Mouse (Mus musculus) midbrain, postnatal 0 days (tissue): Measurements from ENCODE around the gene Nemp2. TPM values are rescaled to one million over a fixed set of nuclear protein-coding genes. Genes with fewer than 3 reads are reported as not detected.

Experiments
- ATAC-seq: fragments of 200-750 bp; cut with Nextera tagmentation; 2 replicates; pipeline ENCODE4 v1.8.0; 2017; ENCODE audit warnings: moderate number of reproducible peaks, mild to moderate bottlenecking, moderate TSS enrichment, moderate library complexity; ENCODE audit not compliant: low FRiP score
- DNase-seq: peaks from one replicate; pipeline ENCODE4 v3.0.0-alpha.2; 2015; ENCODE audit warnings: low spot score
- H3K27ac ChIP-seq: fragments of 300-500 bp; sonication (generic); 2 replicates; pipeline ENCODE4 v1.5.1; 2014; ENCODE audit warnings: low read depth, mild to moderate bottlenecking, low read length, mixed read lengths
- H3K27me3 ChIP-seq: fragments of 300-500 bp; sonication (generic); 2 replicates; pipeline ENCODE4 v1.6.1; 2014; ENCODE audit warnings: low read length, control low read depth, mixed read lengths; ENCODE audit not compliant: insufficient read depth
- H3K36me3 ChIP-seq: fragments of 300-500 bp; sonication (generic); 2 replicates; pipeline ENCODE4 v1.6.1; 2014; ENCODE audit warnings: low read length, control low read depth, mixed read lengths; ENCODE audit not compliant: insufficient read depth
- H3K4me1 ChIP-seq: fragments of 300-500 bp; sonication (generic); 2 replicates; pipeline ENCODE4 v1.6.1; 2014; ENCODE audit warnings: mild to moderate bottlenecking, control low read depth, antibody characterized with exemption, low read length, mixed read lengths; ENCODE audit not compliant: insufficient read depth
- H3K4me2 ChIP-seq: fragments of 300-500 bp; sonication (generic); 2 replicates; pipeline ENCODE4 v1.6.1; 2014; ENCODE audit warnings: low read depth, mild to moderate bottlenecking, low read length, mixed read lengths; ENCODE audit not compliant: poor library complexity, severe bottlenecking
- H3K4me3 ChIP-seq: fragments of 300-500 bp; sonication (generic); 2 replicates; pipeline ENCODE4 v1.5.1; 2014; ENCODE audit warnings: low read depth, mild to moderate bottlenecking, low read length, moderate library complexity
- H3K9ac ChIP-seq: fragments of 300-500 bp; sonication (generic); replicated peaks from 2 replicates; pipeline ENCODE4 v1.6.1; 2014; ENCODE audit warnings: mild to moderate bottlenecking, low read length, moderate library complexity, mixed read lengths; ENCODE audit not compliant: poor library complexity, severe bottlenecking
- H3K9me3 ChIP-seq: fragments of 300-500 bp; sonication (generic); 2 replicates; pipeline ENCODE4 v1.6.1; 2016; ENCODE audit warnings: low read length, control low read depth
- CTCF ChIP-seq: IDR thresholded peaks from 2 replicates; pipeline ENCODE4 v1.5.1; 2016; ENCODE audit warnings: antibody characterized with exemption, mild to moderate bottlenecking
- WGBS: fragments of 180-500 bp; shearing (Covaris S2); extraction: QIAGEN DNeasy Blood & Tissue Kit; methylation state at CpG from one replicate; pipeline ENCODE4 v1.1.7; 2014; 5-methylcytosine and 5-hydroxymethylcytosine counted together
- polyA plus RNA-seq: library from polyadenylated mRNA; unstranded; fragments of >200 nt; fragmentation: Nextera tagmentation; extraction: Ambion mirVana; gene quantifications from 2 replicates; pipeline ENCODE4 v1.2.1, GENCODE M21; 2015
- total RNA-seq: library from RNA; depleted of rRNA; stranded (reverse); fragments of >200 nt; gene quantifications from 2 replicates; pipeline ENCODE4 v1.2.3, GENCODE M21; 2014; rRNA removed

Gene Nemp2
- total RNA-seq = 7.5 and 11.7 TPM in 2 replicates
- 3.4 TPM in 2 replicates for polyA plus RNA-seq

GRCm38 (mm10) chr1:52630248-52630936 is at the start of gene Nemp2:
TSS of gene Nemp2 (plus strand) at chr1:52630703.
- TF ChIP-seq CTCF = peak; percentile 92
- Histone ChIP-seq H3K9me3 (no peaks in the 10 kb centered on the region), H3K27ac (peak within 1 kb of the TSS; percentile 85), H3K9ac (peak within 1 kb of the TSS; percentile 89), H3K4me1 (0 out of 2 replicates have a peak, but pooled peaks cover 2% of the 10 kb centered on the region), H3K4me2 (peak within 1 kb of the TSS; percentile 53), H3K4me3 (peak within 1 kb of the TSS; percentile 94), H3K36me3 (no peaks in the 10 kb centered on the region), H3K27me3 (no peaks in the 10 kb centered on the region)
- ATAC-seq (peak; percentile 94), DNase-seq (peak; percentile 90)
- WGBS = under 1% methylated on average over 38 of the region's 44 CpGs

GRCm38 (mm10) chr1:52581744-52582143 is 48.8 kb upstream of the Nemp2 start:
- TF ChIP-seq CTCF = no peak
- peaks cover 4% of the 10 kb centered on the region; the same call in 1 of the 2 replicates for H3K4me1 ChIP-seq
- H3K9me3 ChIP-seq = no peaks in the 10 kb centered on the region
- DNase-seq (no peak), ATAC-seq (no peak)
- no peak overlapping the region for H3K9ac ChIP-seq
- no peak overlapping the region for H3K27ac ChIP-seq
- WGBS = 74% methylated on average over 3 of the region's 6 CpGs
- H3K4me2 ChIP-seq = no peak overlapping the region
- no peaks in the 10 kb centered on the region for H3K36me3 ChIP-seq
- no peak overlapping the region for H3K4me3 ChIP-seq
- H3K27me3 ChIP-seq = no peaks in the 10 kb centered on the region

- TF ChIP-seq CTCF = no peak
- 90% methylated on average over 1 of the region's 1 CpGs for WGBS
- Histone ChIP-seq H3K4me1 (peaks cover 4% of the 10 kb centered on the region; the same call in 1 of the 2 replicates), H3K36me3 (no peaks in the 10 kb centered on the region), H3K27ac (no peak overlapping the region), H3K4me2 (no peak overlapping the region), H3K9me3 (no peaks in the 10 kb centered on the region), H3K4me3 (no peak overlapping the region), H3K9ac (no peak overlapping the region), H3K27me3 (no peaks in the 10 kb centered on the region)
- ATAC-seq (no peak), DNase-seq (no peak)
Observed at GRCm38 (mm10) chr1:52582866-52583265, 47.6 kb upstream of the Nemp2 start.

DNA sequence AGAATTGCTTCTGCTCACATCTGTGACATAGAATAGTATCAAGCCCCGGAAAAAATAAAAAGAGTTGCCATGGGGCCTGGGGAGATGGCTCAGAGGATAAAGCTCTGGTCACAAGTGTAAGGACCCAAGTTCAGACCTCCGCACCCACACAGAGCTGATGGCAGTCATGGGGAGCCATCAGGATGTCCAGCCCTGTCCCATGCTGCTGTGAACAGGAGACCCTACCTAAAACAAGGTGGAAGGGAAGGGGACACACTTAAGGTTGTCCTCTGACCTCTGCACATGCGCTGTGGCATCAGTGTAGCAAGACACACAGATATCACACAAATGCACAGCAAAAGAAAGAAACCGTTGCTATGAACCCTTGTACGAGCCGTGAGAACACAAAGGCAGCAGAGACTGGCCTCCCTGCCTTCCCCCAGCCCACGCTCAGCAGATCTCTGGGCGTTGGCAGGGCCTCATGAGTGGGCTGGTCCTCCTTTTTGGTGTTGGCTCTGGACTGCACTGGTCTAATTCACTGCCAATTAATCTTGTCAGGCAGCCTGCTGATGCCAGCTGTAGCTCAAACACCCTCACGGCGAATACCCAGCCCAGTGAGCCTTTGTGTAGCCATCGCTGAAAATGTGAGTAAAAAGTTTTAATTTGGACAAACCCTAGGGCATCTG is 33.4 kb upstream of the Nemp2 start:
- Histone ChIP-seq H3K4me1 (no peaks in the 10 kb centered on the region), H3K9me3 (no peaks in the 10 kb centered on the region), H3K4me2 (no peak overlapping the region), H3K4me3 (no peak overlapping the region), H3K9ac (no peak overlapping the region), H3K27ac (no peak overlapping the region), H3K27me3 (no peaks in the 10 kb centered on the region), H3K36me3 (no peaks in the 10 kb centered on the region)
- peak; percentile 84 for DNase-seq
- ATAC-seq = peak; percentile 68
- 60% methylated on average over 11 of the region's 11 CpGs for WGBS
- TF ChIP-seq CTCF = no peak

DNA sequence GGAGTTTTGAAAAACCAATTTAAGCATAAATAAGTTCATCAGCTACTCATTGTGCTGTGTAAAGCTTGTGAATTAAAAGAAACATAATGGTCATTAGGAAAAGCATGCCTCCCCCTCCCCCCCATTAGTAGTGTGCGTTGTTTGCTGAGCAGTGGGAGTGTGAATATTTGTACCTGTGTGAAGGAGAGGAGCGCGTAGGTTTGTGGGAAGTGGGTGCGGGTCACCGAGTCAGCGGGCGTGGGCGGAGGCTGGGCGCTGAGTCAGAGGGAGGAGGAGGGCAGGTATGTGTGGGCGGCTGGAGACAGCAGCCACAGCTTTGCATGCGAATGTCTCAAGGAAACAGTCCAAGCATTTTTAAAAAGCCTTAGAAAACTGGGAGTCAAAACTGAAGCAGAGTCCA is 32.7 kb upstream of the Nemp2 start:
- peak; percentile 6 for DNase-seq
- no peaks in the 10 kb centered on the region for H3K27me3 ChIP-seq
- no peaks in the 10 kb centered on the region for H3K9me3 ChIP-seq
- H3K27ac ChIP-seq = no peak overlapping the region
- H3K36me3 ChIP-seq = no peaks in the 10 kb centered on the region
- ATAC-seq = no peak
- no peaks in the 10 kb centered on the region for H3K4me1 ChIP-seq
- WGBS = 68% methylated on average over 11 of the region's 11 CpGs
- no peak overlapping the region for H3K9ac ChIP-seq
- TF ChIP-seq CTCF = no peak
- no peak overlapping the region for H3K4me3 ChIP-seq
- no peak overlapping the region for H3K4me2 ChIP-seq

- Histone ChIP-seq H3K4me3 (no peak overlapping the region), H3K36me3 (no peaks in the 10 kb centered on the region), H3K4me1 (no peaks in the 10 kb centered on the region), H3K27me3 (no peaks in the 10 kb centered on the region), H3K9me3 (no peaks in the 10 kb centered on the region), H3K9ac (no peak overlapping the region), H3K27ac (no peak overlapping the region), H3K4me2 (no peak overlapping the region)
- TF ChIP-seq CTCF = no peak
- 69% methylated on average over 4 of the region's 4 CpGs for WGBS
- ATAC-seq (no peak), DNase-seq (no peak)
Observed at GRCm38 (mm10) chr1:52598361-52598760, 32.1 kb upstream of the Nemp2 start.
